Mouse (Mus musculus): Measurements from ENCODE around the gene Cfap57.

DNA sequence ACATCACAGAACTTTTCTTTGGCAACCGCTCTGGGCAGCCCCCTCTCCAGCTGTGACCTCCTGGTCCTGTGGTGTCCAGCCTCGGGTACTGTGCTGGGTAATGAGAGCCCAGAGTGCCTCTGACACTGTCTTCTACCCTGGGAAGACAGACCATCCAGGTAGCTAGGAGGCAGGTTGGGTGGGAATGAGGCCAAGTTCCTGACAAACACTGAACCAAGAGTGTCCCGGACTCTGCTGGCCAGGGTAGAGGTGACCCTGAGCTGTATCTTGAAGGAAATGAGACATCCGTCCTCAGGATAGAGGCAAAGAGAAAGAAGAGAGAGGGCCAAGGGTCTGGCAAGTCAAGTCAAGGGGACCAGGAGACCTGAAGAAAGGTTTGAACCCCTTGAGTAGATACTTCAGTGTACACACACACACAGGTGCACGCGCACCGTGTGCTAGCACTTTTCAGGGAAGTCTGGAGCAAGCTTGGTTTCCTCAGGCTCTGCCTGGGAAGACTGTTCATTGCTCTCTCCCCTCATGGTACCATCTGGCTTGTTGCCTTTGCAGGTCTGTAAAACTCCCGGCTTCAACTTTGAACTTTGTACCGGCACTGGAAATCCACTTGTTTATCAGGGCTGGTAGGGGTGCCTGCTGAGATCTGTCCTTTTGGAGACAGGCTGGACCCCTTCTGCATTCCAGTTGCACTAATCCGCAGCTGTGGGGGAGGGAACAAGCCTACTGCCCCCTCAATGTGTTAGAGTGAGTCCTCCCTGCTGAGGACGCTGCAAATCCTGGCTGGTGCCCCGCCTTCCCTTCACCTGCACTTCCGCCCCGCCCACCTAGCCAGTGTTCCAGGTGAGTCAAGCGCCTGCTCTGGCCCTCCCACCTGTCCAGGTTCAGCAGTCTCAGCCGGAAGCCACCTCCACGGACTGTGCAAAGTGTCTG, 93.9 kb downstream of the Cfap57 start, which contains the start of gene 2610528J11Rik:
- no peak for TF ChIP-seq CTCF (conservative IDR thresholded peaks at IDR 0.05; ENCODE audit: low read length)
- TF ChIP-seq NANOG (IDR thresholded peaks at IDR 0.05; ENCODE audit: borderline replicate concordance, low read length): no peak
